Mouse (Mus musculus) lung, postnatal 25 days (tissue): ENCODE measurements at regions not wholly inside any gene's neighbourhood (a gene's known extent, or its start where the extent isn't known, plus 50 kb on each side); places are given as distances from the start of the nearest gene placed in this dataset.
"Not testable (repeated sequence)": the region's sequence is repeated elsewhere in the genome, so short reads cannot be mapped to it uniquely, and the experiment has no call there.

ENCODE experiments used
- DNase-seq: peaks from one replicate; pipeline ENCODE4 v3.0.0; 2022; ENCODE audit warnings: low spot score

GRCm38 (mm10) chr15:41920270-41920669 lies 1786.1 kb downstream of the 9330182O14Rik start:
- DNase-seq = no peak

- DNase-seq = no peak
Measured at GRCm38 (mm10) chr15:41936697-41937096, 1802.5 kb downstream of the 9330182O14Rik start.

- no peak for DNase-seq
Measured at GRCm38 (mm10) chr15:41945226-41945625, 1811.1 kb downstream of the 9330182O14Rik start.

GRCm38 (mm10) chr15:41947888-41948287 lies 1813.7 kb downstream of the 9330182O14Rik start:
- DNase-seq = no peak

GRCm38 (mm10) chr15:41948347-41949093 lies 1814.4 kb downstream of the 9330182O14Rik start:
- peak; percentile 19 for DNase-seq

GRCm38 (mm10) chr15:41949094-41949461 lies 1814.9 kb downstream of the 9330182O14Rik start:
- DNase-seq = no peak

- DNase-seq = no peak
Measured at GRCm38 (mm10) chr15:41951276-41951675, 1817.1 kb downstream of the 9330182O14Rik start.

GRCm38 (mm10) chr15:41960597-41960996 lies 1826.4 kb downstream of the 9330182O14Rik start:
- DNase-seq = no peak

GRCm38 (mm10) chr15:41970877-41971276 lies 1836.7 kb downstream of the 9330182O14Rik start:
- peak; percentile 20 for DNase-seq

GRCm38 (mm10) chr15:41973263-41973662 lies 1839.1 kb downstream of the 9330182O14Rik start:
- DNase-seq = peak; percentile 89

GRCm38 (mm10) chr15:41977196-41977595 lies 1843.0 kb downstream of the 9330182O14Rik start:
- no peak for DNase-seq

- no peak for DNase-seq
Measured at GRCm38 (mm10) chr15:41977649-41978231, 1843.6 kb downstream of the 9330182O14Rik start.

GRCm38 (mm10) chr15:41983261-41983660 lies 1849.1 kb downstream of the 9330182O14Rik start:
- no peak for DNase-seq

- no peak for DNase-seq
Measured at GRCm38 (mm10) chr15:41984267-41984666, 1850.1 kb downstream of the 9330182O14Rik start.

GRCm38 (mm10) chr15:41986264-41986663 lies 1852.1 kb downstream of the 9330182O14Rik start:
- DNase-seq = no peak

- DNase-seq = no peak
Measured at GRCm38 (mm10) chr15:41989065-41989464, 1854.9 kb downstream of the 9330182O14Rik start.

- no peak for DNase-seq
Measured at GRCm38 (mm10) chr15:41991816-41992215, 1857.7 kb downstream of the 9330182O14Rik start.

- not testable (repeated sequence) for DNase-seq
Measured at GRCm38 (mm10) chr15:42032286-42032685, 1898.1 kb downstream of the 9330182O14Rik start.

- DNase-seq = no peak
Measured at GRCm38 (mm10) chr15:42047088-42047976, 1913.2 kb downstream of the 9330182O14Rik start.

GRCm38 (mm10) chr15:42056772-42057171 lies 1922.6 kb downstream of the 9330182O14Rik start:
- peak; percentile 21 for DNase-seq

GRCm38 (mm10) chr15:42068207-42068831 lies 1934.2 kb downstream of the 9330182O14Rik start:
- DNase-seq = no peak

- no peak for DNase-seq
Measured at GRCm38 (mm10) chr15:42069072-42069471, 1934.9 kb downstream of the 9330182O14Rik start.
